8 mouse cellular contexts compared by ENCODE assay signal in the genomic region with DNA sequence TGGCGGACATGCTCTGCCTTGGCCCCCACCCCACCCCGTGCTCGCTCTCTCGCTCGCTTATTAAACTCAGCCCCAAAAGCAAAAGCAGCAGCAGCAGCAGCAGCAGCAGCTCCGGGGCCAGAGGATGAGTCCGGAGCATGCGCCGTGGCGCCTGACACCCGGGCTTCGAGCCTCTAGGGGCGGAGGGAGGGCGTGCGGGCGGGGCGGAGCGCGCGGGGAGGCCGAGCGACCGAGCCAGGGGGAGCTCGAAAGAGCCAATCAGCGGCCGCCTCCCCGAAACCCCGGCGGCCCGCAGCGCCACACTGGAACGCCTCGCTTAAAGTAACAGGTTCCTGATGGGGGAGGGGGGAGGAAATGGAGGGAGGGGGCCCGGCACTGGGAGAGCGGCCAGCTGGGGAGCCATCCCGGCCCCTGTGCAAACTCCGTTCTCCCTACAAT. TPM values are rescaled to one million over a fixed set of nuclear protein-coding genes. Genes with fewer than 3 reads are reported as not detected.
DNase-seq lines count a peak whose midpoint lies in the region; ATAC-seq and TF ChIP-seq lines count a peak whose summit lies in the region.

Gene Mllt3, minus strand, starts transcription at position 149 of the 438 bp plus-strand sequence.

- no peaks in the 10 kb centered on the region for H3K27me3 ChIP-seq in heart, embryonic 15.5 days
- H3K27me3 ChIP-seq in liver, embryonic 14.5 days (ENCODE audit: control insufficient read depth, insufficient read depth, low read length) = no peaks in the 10 kb centered on the region; the same call in 1 of the 2 replicates
- H3K27me3 ChIP-seq in neural tube, embryonic 11.5 days (ENCODE audit: control insufficient read depth, insufficient read depth, low read length) = no peaks in the 10 kb centered on the region
- no peaks in the 10 kb centered on the region for H3K27me3 ChIP-seq in stomach, postnatal 0 days (ENCODE audit: control insufficient read depth, insufficient read depth, low read length)

- ATAC-seq in CD4-positive, CD25-positive, alpha-beta regulatory T cell, adult 4 months = peak; percentile 69
- ATAC-seq in heart, embryonic 15.5 days (replicated peaks; ENCODE audit: insufficient number of reproducible peaks, insufficient read depth, low FRiP score, low read depth) = peak; percentile 95
- peak; percentile 96 for ATAC-seq in liver, embryonic 14.5 days (ENCODE audit: insufficient read depth)
- ATAC-seq in neural tube, embryonic 11.5 days (ENCODE audit: insufficient read depth, low FRiP score, low TSS enrichment) = peak; percentile 88
- peak; percentile 93 for ATAC-seq in stomach, postnatal 0 days (ENCODE audit: low FRiP score, low TSS enrichment)

- no peaks in the 10 kb centered on the region for H3K9me3 ChIP-seq in heart, embryonic 15.5 days (replicated peaks)
- no peaks in the 10 kb centered on the region for H3K9me3 ChIP-seq in liver, embryonic 14.5 days (ENCODE audit: control insufficient read depth, low read length)
- no peaks in the 10 kb centered on the region for H3K9me3 ChIP-seq in neural tube, embryonic 11.5 days (ENCODE audit: control insufficient read depth, low read length)
- H3K9me3 ChIP-seq in stomach, postnatal 0 days (ENCODE audit: control insufficient read depth, low read length) = no peaks in the 10 kb centered on the region

- H3K36me3 ChIP-seq in heart, embryonic 15.5 days = no peaks in the 10 kb centered on the region
- no peaks in the 10 kb centered on the region for H3K36me3 ChIP-seq in liver, embryonic 14.5 days (replicated peaks; ENCODE audit: control insufficient read depth, insufficient read depth, low read depth)
- no peaks in the 10 kb centered on the region; the same call in 1 of the 2 replicates for H3K36me3 ChIP-seq in neural tube, embryonic 11.5 days (ENCODE audit: control insufficient read depth, insufficient read depth, low read length)
- H3K36me3 ChIP-seq in stomach, postnatal 0 days (ENCODE audit: control insufficient read depth, insufficient read depth, low read length) = 0 out of 2 replicates have a peak, but pooled peaks cover 2% of the 10 kb centered on the region

- WGBS in heart, embryonic 15.5 days = under 1% methylated on average over 37 of the region's 37 CpGs
- under 1% methylated on average over 30 of the region's 37 CpGs for WGBS in liver, embryonic 14.5 days (ENCODE audit: insufficient replicate concordance)
- WGBS in neural tube, embryonic 11.5 days = under 1% methylated on average over 26 of the region's 37 CpGs
- 1% methylated on average over 32 of the region's 37 CpGs for WGBS in stomach, postnatal 0 days

- H3K9ac ChIP-seq in heart, embryonic 15.5 days = peak within 1 kb of the TSS; percentile 77
- H3K9ac ChIP-seq in liver, embryonic 14.5 days (replicated peaks) = peak within 1 kb of the TSS; percentile 73
- peak within 1 kb of the TSS; percentile 91 for H3K9ac ChIP-seq in neural tube, embryonic 11.5 days (ENCODE audit: low read length)
- H3K9ac ChIP-seq in stomach, postnatal 0 days (ENCODE audit: low read length) = peak within 1 kb of the TSS; percentile 80

- peaks cover 31% of the 10 kb centered on the region for H3K4me1 ChIP-seq in heart, embryonic 15.5 days (replicated peaks)
- H3K4me1 ChIP-seq in liver, embryonic 14.5 days (replicated peaks; ENCODE audit: control insufficient read depth in 2 of 2, insufficient read depth in 2 of 2, low read length in 1 of 2) = peaks cover 0 to 6% of the 10 kb centered on the region in 2 experiments; a peak in 2 of 4 replicates
- H3K4me1 ChIP-seq in neural tube, embryonic 11.5 days (ENCODE audit: control insufficient read depth, insufficient read depth, low read length) = peaks cover 13% of the 10 kb centered on the region
- 0 out of 2 replicates have a peak, but pooled peaks cover 2% of the 10 kb centered on the region for H3K4me1 ChIP-seq in stomach, postnatal 0 days (replicated peaks; ENCODE audit: control insufficient read depth, insufficient read depth)

- peak within 1 kb of the TSS; percentile 93 for H3K4me2 ChIP-seq in heart, embryonic 15.5 days
- peak within 1 kb of the TSS; percentile 99 for H3K4me2 ChIP-seq in liver, embryonic 14.5 days (ENCODE audit: low read depth)
- H3K4me2 ChIP-seq in neural tube, embryonic 11.5 days (ENCODE audit: low read depth) = peak within 1 kb of the TSS; percentile 81
- peak within 1 kb of the TSS; percentile 97 for H3K4me2 ChIP-seq in stomach, postnatal 0 days (replicated peaks; ENCODE audit: low read depth)

- peak within 1 kb of the TSS; percentile 79 for H3K4me3 ChIP-seq in heart, embryonic 15.5 days
- H3K4me3 ChIP-seq in liver, embryonic 14.5 days (ENCODE audit: insufficient read depth in 1 of 2, low read depth in 2 of 2, low read length in 2 of 2) = peak within 1 kb of the TSS; percentile 69 to 84
- peak within 1 kb of the TSS; percentile 79 for H3K4me3 ChIP-seq in neural tube, embryonic 11.5 days (ENCODE audit: low read depth, low read length)
- H3K4me3 ChIP-seq in stomach, postnatal 0 days (ENCODE audit: low read depth, low read length) = peak within 1 kb of the TSS; percentile 80

- peak; percentile 79 for DNase-seq in c-Kit-negative CD71-positive TER-119-positive erythroid progenitor cells, embryonic 14.5 days (ENCODE audit: low read depth, low spot score)
- DNase-seq in fibroblast of lung, adult 2 months (ENCODE audit: low read depth) = peak; percentile 69
- DNase-seq in kidney, postnatal 25 days = peak; percentile 95 to 98
- DNase-seq in liver, embryonic 14.5 days (ENCODE audit: low read depth in 3 of 3, low spot score in 3 of 3) = peak; percentile 85 to 87 (median 86)
- peak; percentile 98 for DNase-seq in neural tube, embryonic 11.5 days (ENCODE audit: low spot score)
- DNase-seq in stomach, postnatal 0 days (ENCODE audit: low spot score) = peak; percentile 98

- TF ChIP-seq CTCF in liver, embryonic 14.5 days (IDR thresholded peaks at IDR 0.05; ENCODE audit: low read depth) = peak; percentile 40
- TF ChIP-seq CTCF in stomach, postnatal 0 days (IDR thresholded peaks at IDR 0.05; ENCODE audit: low read depth) = peak; percentile 43

- H3K27ac ChIP-seq in heart, embryonic 15.5 days = peak within 1 kb of the TSS; percentile 97
- H3K27ac ChIP-seq in liver, embryonic 14.5 days = peak within 1 kb of the TSS; percentile 60
- peak within 1 kb of the TSS; percentile 95 for H3K27ac ChIP-seq in neural tube, embryonic 11.5 days (ENCODE audit: low read depth, low read length)
- peak within 1 kb of the TSS; percentile 94 for H3K27ac ChIP-seq in stomach, postnatal 0 days (replicated peaks)

- 0 out of 2 replicates have a peak, but pooled peaks have one; percentile 9 for TF ChIP-seq EP300 in liver, embryonic 14.5 days (IDR thresholded peaks at IDR 0.05; ENCODE audit: low read depth)
- TF ChIP-seq EP300 in stomach, postnatal 0 days (optimal IDR thresholded peaks at IDR 0.05) = no peak

RNA-seq across cellular contexts. Expression of gene Mllt3, which starts in this region (rescaled TPM):
- 100 to 1,000 TPM; 119 to 131 TPM for polyA plus RNA-seq in CD4-positive, CD25-positive, alpha-beta regulatory T cell, adult 4 months (2017; shearing (Covaris generic))
- 29.2 and 30.8 TPM in 2 replicates for polyA plus RNA-seq in heart, embryonic 15.5 days (2015; fragmentation: Nextera tagmentation; extraction: Ambion mirVana)
- polyA plus RNA-seq in liver, embryonic 14.5 days (2012; rRNA removed) = 44.3 and 52.8 TPM in 2 replicates
- polyA plus RNA-seq in liver, embryonic 14.5 days (2014; fragmentation: Nextera tagmentation; extraction: Ambion mirVana) = 87.7 and 92.0 TPM in 2 replicates
- polyA plus RNA-seq in neural tube, embryonic 11.5 days (2014; fragmentation: Nextera tagmentation; extraction: Ambion mirVana) = 72.4 and 77.3 TPM in 2 replicates
- 82.5 and 82.9 TPM in 2 replicates for polyA plus RNA-seq in stomach, postnatal 0 days (2015; fragmentation: Nextera tagmentation; extraction: Ambion mirVana)

Comparison
In these comparisons a context has a peak if more than half of its experiments do, and no peak if none do; other contexts are left out.
1. Peak in every context shown above with its lines: DNase-seq, ATAC-seq, H3K4me3 ChIP-seq and H3K27ac ChIP-seq.